Mouse (Mus musculus) lung, adult 2 months (tissue): ENCODE data around the gene Grik3.

Source experiments
- CTCF ChIP-seq: fragments of 200-500 bp; IDR thresholded peaks from 2 replicates; pipeline ENCODE4 v1.5.1; 2011; ENCODE audit warnings: mild to moderate bottlenecking, low read length, control low read depth; ENCODE audit not compliant: insufficient read depth
- POLR2A ChIP-seq: fragments of 200-500 bp; IDR thresholded peaks from 2 replicates; pipeline ENCODE4 v1.6.1; 2011; ENCODE audit warnings: low read depth, mild to moderate bottlenecking, control low read depth, low read length, borderline replicate concordance; ENCODE audit errors: extremely low read depth

DNA sequence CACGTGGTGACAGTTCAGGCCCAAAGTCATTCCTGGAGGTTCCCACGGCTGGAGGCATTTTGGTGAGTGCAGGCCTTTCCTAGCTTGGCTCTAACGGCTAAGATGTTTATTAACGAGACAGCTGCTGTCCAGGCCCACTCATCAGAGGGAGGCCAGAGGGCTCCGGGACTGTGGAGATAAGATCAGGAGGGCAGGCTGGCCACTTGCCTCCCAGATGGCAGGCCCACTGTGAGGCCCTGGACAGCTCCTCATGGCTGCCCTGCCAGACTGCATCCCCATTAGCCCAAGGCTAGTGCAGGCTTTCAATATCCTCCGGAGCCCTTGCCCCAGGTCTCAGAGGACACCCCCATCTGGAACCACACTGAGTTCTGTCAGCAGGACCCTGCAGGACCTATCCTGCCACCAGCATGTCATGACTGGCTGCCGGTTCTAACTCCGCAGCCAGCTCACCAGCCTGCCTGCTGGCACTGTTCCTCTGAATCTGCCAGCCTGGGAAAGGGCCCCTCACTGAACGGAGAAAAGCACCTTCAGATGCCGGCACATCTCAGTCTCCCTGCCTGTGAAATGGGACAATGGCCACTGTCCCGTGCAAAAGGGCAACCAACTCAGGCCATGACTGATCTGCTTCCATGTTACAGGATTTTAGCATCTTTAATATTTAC is 20.7 kb upstream of the Grik3 start:
- no peak for TF ChIP-seq CTCF
- TF ChIP-seq POLR2A: no peak
